In genomic region chr1:52143191-52143590, GRCm38 (mm10) we compare ENCODE assay signal across 27 mouse cellular contexts.
"Had no signal": no experiment of that assay in that cellular context is flagged by ENCODE, and none has a peak within 500 bp of the region (broad histone marks: within the 10 kb centered on the region; RNA-seq: fewer than 3 reads in every experiment).

No protein-coding gene starts in this region.

- H3K4me1 ChIP-seq: intestine, embryonic 15.5 days; liver, embryonic 13.5 days had no signal

- H3K36me3 ChIP-seq: hindbrain, embryonic 12.5 days; intestine, embryonic 15.5 days had no signal

- H3K27me3 ChIP-seq: heart, embryonic 12.5 days; heart, embryonic 15.5 days; hindbrain, embryonic 12.5 days; intestine, embryonic 15.5 days; kidney, embryonic 15.5 days; liver, embryonic 13.5 days had no signal

- H3K27ac ChIP-seq: gastrocnemius, adult 2 months; heart, adult 2 months; heart, embryonic 15.5 days; hindbrain, embryonic 10.5 days; hindbrain, embryonic 12.5 days; hindbrain, embryonic 14.5 days; intestine, embryonic 15.5 days; kidney, embryonic 15.5 days; layer of hippocampus, adult 2 months; left cerebral cortex, adult 2 months; limb, embryonic 10.5 days; limb, embryonic 12.5 days; liver, embryonic 13.5 days had no signal

- ATAC-seq: hindbrain, embryonic 16.5 days; intestine, embryonic 15.5 days; intestine, postnatal 0 days had no signal

- DNase-seq: gastrocnemius, adult 2 months; gastrocnemius, postnatal 10 days; gastrocnemius, postnatal 25 days; heart, adult 2 months; heart, postnatal 14 days; heart, postnatal 36 days; kidney, adult 18-20 months; kidney, adult 8-10 months; kidney, postnatal 10 days; kidney, postnatal 25 days; kidney, postnatal 4 days; liver; liver, embryonic 13.5 days had no signal

- H3K9ac ChIP-seq: heart, embryonic 12.5 days; heart, embryonic 15.5 days; hindbrain, embryonic 12.5 days; hindbrain, embryonic 14.5 days; intestine, embryonic 15.5 days; kidney, embryonic 15.5 days; limb, embryonic 12.5 days; liver, embryonic 13.5 days had no signal

- H3K9me3 ChIP-seq: heart, embryonic 12.5 days; heart, embryonic 15.5 days; hindbrain, embryonic 10.5 days; hindbrain, embryonic 12.5 days; intestine, embryonic 15.5 days; kidney, embryonic 15.5 days; limb, embryonic 10.5 days; limb, embryonic 12.5 days; liver, embryonic 13.5 days had no signal

- H3K4me2 ChIP-seq: heart, embryonic 12.5 days; heart, embryonic 15.5 days; hindbrain, embryonic 12.5 days; hindbrain, embryonic 14.5 days; intestine, embryonic 15.5 days; kidney, embryonic 15.5 days; limb, embryonic 12.5 days; liver, embryonic 11.5 days; liver, embryonic 13.5 days had no signal

- H3K4me3 ChIP-seq: gastrocnemius, adult 2 months; heart, adult 2 months; heart, embryonic 12.5 days; heart, embryonic 15.5 days; hindbrain, embryonic 10.5 days; hindbrain, embryonic 12.5 days; intestine, embryonic 15.5 days; kidney, embryonic 15.5 days; layer of hippocampus, adult 2 months; left cerebral cortex, adult 2 months; limb, embryonic 10.5 days; limb, embryonic 12.5 days; liver, embryonic 13.5 days had no signal
